Mouse (Mus musculus) forebrain, embryonic 10.5 days (tissue): Measurements from ENCODE around the gene Trf. TPM values are rescaled to one million over a fixed set of nuclear protein-coding genes. Genes with fewer than 3 reads are reported as not detected.

Experiments used
- DNase-seq: peaks from one replicate; pipeline ENCODE4 v3.0.0-alpha.2; 2017; ENCODE audit warnings: low spot score; ENCODE audit errors: extremely low spot score
- H3K27ac ChIP-seq: fragments of 300-500 bp; sonication (generic); 2 replicates; pipeline ENCODE4 v1.5.1; 2016; ENCODE audit warnings: mild to moderate bottlenecking
- H3K27me3 ChIP-seq: fragments of 300-500 bp; sonication (generic); 2 replicates; pipeline ENCODE4 v1.6.1; 2016; ENCODE audit warnings: mild to moderate bottlenecking; ENCODE audit not compliant: poor library complexity, severe bottlenecking
- H3K36me3 ChIP-seq: fragments of 300-500 bp; sonication (generic); replicated peaks from 2 replicates; pipeline ENCODE4 v1.6.1; 2016; ENCODE audit warnings: mild to moderate bottlenecking, moderate library complexity
- H3K4me1 ChIP-seq: fragments of 300-500 bp; sonication (generic); 2 replicates; pipeline ENCODE4 v1.6.1; 2016
- H3K4me3 ChIP-seq: fragments of 300-500 bp; sonication (generic); 2 replicates; pipeline ENCODE4 v1.5.1; 2016; ENCODE audit warnings: mild to moderate bottlenecking, moderate library complexity
- H3K9me3 ChIP-seq: fragments of 300-500 bp; sonication (generic); 2 replicates; pipeline ENCODE4 v1.6.1; 2016; ENCODE audit warnings: mild to moderate bottlenecking, moderate library complexity
- WGBS: fragments of 180-500 bp; shearing (Covaris S2); methylation state at CpG from one replicate; pipeline ENCODE4 v1.1.7; 2016; 5-methylcytosine and 5-hydroxymethylcytosine counted together
- polyA plus RNA-seq: library from polyadenylated mRNA; unstranded; fragments of >200 nt; fragmentation: Nextera tagmentation; extraction: Ambion mirVana; gene quantifications from 2 replicates; pipeline ENCODE4 v1.2.1, GENCODE M21; 2016

Gene Trf
- polyA plus RNA-seq, 1 experiment from 2014 or later, result 14.2 TPM

DNA sequence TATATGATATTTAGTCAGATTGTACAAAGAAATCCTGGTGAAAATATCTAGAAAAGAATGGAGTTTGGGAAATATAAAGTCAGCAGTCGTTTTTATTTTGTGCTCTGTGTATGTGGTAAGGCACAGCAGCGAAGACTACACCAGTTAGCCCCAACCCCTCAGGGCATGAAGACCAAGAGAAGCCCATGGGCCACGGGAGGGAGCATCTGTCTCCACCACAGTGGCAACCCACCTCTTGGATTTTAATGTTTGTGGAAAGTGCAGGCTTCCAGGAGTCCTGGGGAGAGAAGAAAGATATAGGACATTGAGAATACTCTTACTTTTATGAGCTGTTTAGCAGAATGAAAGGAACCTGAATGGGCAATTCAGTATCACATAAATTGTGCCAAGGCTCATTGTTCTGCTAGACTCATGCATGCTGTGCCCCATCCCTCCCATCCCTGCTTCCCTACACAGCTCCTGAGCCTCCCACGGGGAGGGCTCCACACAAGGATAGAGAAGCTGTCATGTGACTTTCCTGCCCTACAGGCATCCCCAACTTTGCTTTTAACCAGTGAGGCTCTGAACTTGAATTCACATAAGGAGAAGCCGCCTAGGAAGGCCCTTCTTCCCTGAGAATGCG, 21.3 kb downstream of the Trf start:
- Histone ChIP-seq H3K36me3 (no peaks in the 10 kb centered on the region), H3K27me3 (no peaks in the 10 kb centered on the region; the same call in 1 of the 2 replicates), H3K4me1 (peaks cover 11% of the 10 kb centered on the region), H3K27ac (no peak overlapping the region), H3K4me3 (no peak overlapping the region), H3K9me3 (no peaks in the 10 kb centered on the region)
- no peak for DNase-seq
- WGBS, result 58% methylated on average over 6 of the region's 6 CpGs

DNA sequence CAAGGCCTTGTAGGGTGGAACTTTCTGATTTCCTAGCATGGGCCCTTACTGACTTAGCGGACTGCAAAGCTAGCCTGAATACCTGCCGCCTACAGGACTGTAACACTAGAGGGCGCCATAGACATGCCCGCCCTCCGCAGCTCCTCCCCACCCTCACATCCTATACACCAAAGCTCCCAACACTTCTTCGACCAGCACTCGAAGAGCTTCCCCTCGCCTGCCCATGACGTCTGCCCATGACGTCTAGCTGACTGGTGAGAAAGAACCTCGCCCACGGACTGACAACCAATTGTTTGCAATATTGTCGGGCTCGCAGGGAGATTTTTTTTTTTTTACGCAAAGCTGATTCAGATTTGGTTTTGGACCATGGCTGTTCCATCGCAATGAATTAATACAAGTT, 22.4 kb downstream of the Trf start:
- peak; percentile 72 for DNase-seq
- peak overlapping the region; percentile 33 for H3K4me3 ChIP-seq
- no peaks in the 10 kb centered on the region for H3K9me3 ChIP-seq
- H3K27ac ChIP-seq, result no peak overlapping the region
- peaks cover 11% of the 10 kb centered on the region for H3K4me1 ChIP-seq
- H3K27me3 ChIP-seq, result no peaks in the 10 kb centered on the region; the same call in 1 of the 2 replicates
- WGBS, result 10% methylated on average over 16 of the region's 16 CpGs
- no peaks in the 10 kb centered on the region for H3K36me3 ChIP-seq

DNA sequence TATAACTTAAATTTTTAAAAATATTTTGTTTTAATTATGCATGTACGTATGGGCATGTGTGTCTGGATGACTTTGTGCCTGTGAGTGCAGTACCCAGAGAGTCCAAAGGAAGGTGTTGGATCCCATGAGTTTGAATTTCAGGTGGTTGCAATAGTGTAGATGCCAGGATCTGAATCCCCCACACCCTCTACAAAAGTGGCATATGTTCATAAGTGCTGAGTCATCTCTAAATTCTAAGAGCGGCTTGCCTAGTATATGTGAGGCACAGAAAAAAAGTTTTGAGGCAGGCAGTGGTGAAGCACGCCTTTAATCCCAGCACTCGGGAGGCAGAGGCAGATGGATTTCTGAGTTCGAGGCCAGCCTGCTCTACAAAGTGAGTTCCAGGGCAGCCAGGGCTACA, 24.5 kb downstream of the Trf start:
- no peak overlapping the region for H3K4me3 ChIP-seq
- H3K36me3 ChIP-seq, result no peaks in the 10 kb centered on the region
- 91% methylated on average over 5 of the region's 5 CpGs for WGBS
- no peaks in the 10 kb centered on the region for H3K27me3 ChIP-seq
- no peaks in the 10 kb centered on the region for H3K9me3 ChIP-seq
- no peak overlapping the region for H3K27ac ChIP-seq
- peaks cover 16% of the 10 kb centered on the region for H3K4me1 ChIP-seq
- no peak for DNase-seq

DNA sequence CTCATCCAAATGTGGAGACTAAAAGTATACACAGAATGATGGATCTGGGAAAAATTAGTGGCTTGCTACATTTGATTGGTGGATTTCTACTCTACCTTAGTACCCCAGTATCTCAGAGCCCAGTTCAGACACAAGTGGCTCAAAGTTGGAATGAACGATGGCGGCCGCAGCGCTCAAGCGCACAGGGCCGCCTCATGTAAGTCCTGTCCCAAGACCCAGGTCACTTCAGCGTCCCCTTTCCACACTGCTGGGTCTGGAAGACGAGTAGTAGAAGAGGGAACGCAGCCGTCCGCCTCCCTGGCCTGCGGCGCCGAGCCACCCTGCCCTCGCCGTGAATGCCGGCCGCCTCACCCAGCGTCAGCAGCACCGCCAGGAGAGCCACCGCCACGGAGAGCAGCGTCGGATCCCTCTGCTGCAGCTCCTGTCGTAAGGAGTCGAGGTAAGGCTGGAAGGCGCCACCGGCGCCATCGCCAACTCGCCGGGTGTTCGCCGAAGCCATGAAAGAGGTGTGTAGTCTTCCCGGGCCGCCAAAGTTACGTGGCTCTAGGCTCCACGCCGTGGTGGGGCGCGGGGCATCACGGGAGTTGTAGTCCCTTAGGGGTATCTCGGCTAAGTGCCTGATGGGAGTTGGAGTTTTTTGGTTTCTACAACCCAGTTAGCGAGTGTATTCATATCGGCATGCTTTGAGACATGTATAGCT, 28.5 kb downstream of the Trf start, which contains the start of gene Srprb:
TSS of gene Srprb (minus strand) at position 577 of the 700 bp plus-strand sequence.
- H3K27ac ChIP-seq, result peak within 1 kb of the TSS; percentile 96
- peak within 1 kb of the TSS; percentile 95 for H3K4me3 ChIP-seq
- peaks cover 10% of the 10 kb centered on the region for H3K4me1 ChIP-seq
- peaks cover 38% of the 10 kb centered on the region for H3K36me3 ChIP-seq
- DNase-seq, result peak; percentile 89
- WGBS, result under 1% methylated on average over 45 of the region's 45 CpGs
- H3K27me3 ChIP-seq, result no peaks in the 10 kb centered on the region
- H3K9me3 ChIP-seq, result no peaks in the 10 kb centered on the region

DNA sequence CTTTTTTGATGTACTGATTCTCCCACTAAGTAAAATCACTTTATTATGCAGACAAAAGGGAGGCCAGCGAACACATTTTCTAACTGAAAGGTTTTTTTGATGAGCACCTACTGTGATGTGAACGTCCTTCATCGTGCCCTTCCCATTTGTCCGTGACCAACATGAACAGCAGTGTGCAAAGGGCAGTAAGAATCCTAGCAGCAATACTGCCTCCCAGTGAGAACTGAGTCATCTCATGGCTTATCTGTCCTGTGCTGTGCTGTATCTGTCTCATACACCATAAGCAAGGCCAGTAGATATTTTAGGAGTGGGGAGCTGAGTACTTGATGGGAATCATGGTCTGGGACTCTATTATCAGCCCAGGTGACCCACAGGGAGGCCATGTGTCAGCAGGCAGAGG, 41.8 kb downstream of the Trf start:
- peaks cover 69% of the 10 kb centered on the region for H3K36me3 ChIP-seq
- H3K9me3 ChIP-seq, result no peaks in the 10 kb centered on the region
- H3K27me3 ChIP-seq, result no peaks in the 10 kb centered on the region
- no peak overlapping the region for H3K4me3 ChIP-seq
- no peak for DNase-seq
- H3K4me1 ChIP-seq, result no peaks in the 10 kb centered on the region
- WGBS, result 91% methylated on average over 4 of the region's 4 CpGs
- H3K27ac ChIP-seq, result no peak overlapping the region

DNA sequence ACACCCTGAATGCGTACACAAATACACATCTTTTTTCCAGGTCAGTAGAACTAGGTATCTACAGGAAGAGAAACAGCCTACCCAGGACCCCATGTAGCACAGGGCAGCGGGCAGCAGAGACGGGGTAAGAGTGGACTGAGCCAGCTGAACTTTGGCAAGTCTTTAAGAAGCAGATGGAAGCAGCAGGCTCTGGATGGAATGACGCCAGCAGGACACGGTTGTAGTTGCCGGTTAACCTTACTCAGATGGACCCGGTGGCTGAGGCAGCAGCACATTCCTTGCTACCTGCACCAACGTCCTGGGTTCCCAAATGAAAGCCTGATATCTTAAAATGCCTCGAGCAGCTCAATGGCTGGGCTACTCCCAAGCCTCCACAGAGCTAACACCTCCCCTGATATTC, 43.5 kb downstream of the Trf start:
- no peaks in the 10 kb centered on the region for H3K27me3 ChIP-seq
- H3K9me3 ChIP-seq, result no peaks in the 10 kb centered on the region
- H3K4me1 ChIP-seq, result peaks cover 1% of the 10 kb centered on the region; the same call in 1 of the 2 replicates
- no peak for DNase-seq
- WGBS, result 87% methylated on average over 9 of the region's 9 CpGs
- H3K4me3 ChIP-seq, result no peak overlapping the region
- peaks cover 52% of the 10 kb centered on the region for H3K36me3 ChIP-seq
- no peak overlapping the region for H3K27ac ChIP-seq

DNA sequence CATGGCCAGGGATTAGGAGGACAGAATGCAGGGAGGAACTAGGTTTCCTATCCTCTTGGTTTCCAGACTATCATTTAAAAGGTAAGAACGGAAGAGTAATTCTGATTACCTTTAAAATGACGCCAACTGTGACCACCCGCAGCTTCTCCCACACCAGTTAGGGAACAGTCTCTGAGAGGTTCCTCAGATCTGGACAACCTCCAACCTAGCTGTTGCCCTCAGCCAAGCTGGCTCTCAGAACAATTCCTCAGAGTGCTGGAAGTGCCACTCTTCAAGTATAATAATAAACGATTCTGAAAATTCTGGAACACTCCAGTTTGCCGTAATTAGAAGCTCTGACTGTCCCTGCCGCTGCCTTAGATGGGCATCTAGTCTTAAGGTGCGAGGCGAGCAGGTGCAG, 44.3 kb downstream of the Trf start:
- DNase-seq, result no peak
- Histone ChIP-seq H3K9me3 (no peaks in the 10 kb centered on the region), H3K4me3 (no peak overlapping the region), H3K27ac (no peak overlapping the region), H3K27me3 (no peaks in the 10 kb centered on the region), H3K4me1 (peaks cover 9% of the 10 kb centered on the region), H3K36me3 (peaks cover 44% of the 10 kb centered on the region)
- WGBS, result 94% methylated on average over 8 of the region's 8 CpGs

DNA sequence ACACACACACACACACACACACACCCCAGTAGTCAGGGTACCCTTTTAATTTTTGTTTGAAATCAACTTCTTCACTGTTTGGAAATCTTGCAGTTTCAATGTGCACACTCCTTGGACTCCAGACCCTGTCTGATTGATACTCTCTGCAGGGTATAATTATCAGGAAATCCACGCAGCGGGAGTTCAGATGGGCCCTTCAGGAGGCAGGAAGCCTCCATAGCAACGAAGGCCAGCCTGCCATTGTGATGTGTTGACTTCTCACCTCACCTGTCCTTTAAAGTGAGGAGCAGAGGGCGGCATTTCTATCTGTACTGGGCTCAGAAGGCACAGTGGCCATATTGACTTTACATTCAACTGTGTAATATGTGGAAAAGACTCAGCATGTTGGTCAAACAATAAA, 45.4 kb downstream of the Trf start:
- Histone ChIP-seq H3K4me1 (peaks cover 18% of the 10 kb centered on the region), H3K4me3 (no peak overlapping the region), H3K9me3 (no peaks in the 10 kb centered on the region), H3K36me3 (peaks cover 34% of the 10 kb centered on the region), H3K27ac (no peak overlapping the region), H3K27me3 (no peaks in the 10 kb centered on the region)
- no peak for DNase-seq
- WGBS, result 75% methylated on average over 4 of the region's 4 CpGs

DNA sequence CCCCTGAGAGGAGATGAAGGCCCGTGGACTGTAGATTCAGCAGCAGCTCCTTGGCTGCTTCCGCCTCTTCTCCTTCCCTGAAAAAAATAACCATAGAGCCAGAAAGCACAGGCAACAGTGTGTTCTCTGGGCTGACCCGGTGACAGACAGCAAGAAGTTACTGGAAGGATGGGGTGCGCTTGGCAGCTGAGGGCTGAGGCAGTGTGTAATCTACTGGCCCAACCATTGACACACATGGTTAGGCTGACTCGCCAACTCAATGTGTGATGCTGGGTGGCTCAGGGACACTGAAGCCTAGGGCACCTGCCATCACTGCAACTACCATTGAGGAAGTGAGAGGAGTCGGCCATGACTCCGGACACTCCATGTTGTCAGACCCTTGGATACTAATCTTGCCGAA, 48.4 kb downstream of the Trf start:
- DNase-seq, result no peak
- H3K9me3 ChIP-seq, result no peaks in the 10 kb centered on the region
- 89% methylated on average over 8 of the region's 8 CpGs for WGBS
- no peak overlapping the region for H3K4me3 ChIP-seq
- no peak overlapping the region for H3K27ac ChIP-seq
- H3K36me3 ChIP-seq, result peaks cover 13% of the 10 kb centered on the region
- no peaks in the 10 kb centered on the region for H3K27me3 ChIP-seq
- H3K4me1 ChIP-seq, result peaks cover 21% of the 10 kb centered on the region

DNA sequence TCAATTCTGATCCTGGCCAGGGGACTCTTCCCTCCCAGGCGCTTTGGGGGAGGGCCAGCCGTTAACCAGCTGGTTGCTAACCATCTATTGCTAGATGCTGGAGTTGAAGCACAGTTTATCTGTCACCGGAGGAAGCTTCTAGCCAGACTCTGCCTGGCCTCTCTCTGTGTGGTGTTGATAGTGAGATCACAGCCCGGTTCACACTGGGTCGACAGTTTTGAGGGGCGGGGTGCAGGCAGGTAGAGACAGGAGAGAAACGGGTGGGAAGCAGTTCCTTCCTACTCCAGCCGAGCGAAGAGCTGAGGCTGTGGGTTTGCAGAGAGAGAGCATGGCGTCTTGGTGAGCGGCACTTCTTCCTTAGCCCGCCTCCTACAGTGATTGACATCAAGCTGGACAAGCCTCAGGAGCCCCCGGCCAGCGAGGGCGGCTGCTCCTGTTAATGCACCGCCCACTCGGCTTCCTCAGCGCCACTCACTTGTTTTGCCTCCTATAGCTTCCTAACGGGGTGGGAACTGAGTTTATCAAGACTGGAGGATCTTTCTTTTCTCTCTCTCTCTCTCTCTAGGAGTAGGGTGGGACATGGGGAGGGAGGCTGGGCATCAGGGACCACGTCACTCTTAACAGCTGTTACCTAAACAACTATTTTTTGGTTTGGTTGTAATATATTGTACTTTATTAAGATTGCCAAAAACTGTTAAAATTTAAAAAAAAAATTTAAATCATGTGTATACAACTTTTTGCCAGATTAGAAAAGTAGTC, 49.3 kb downstream of the Trf start:
- Histone ChIP-seq H3K4me3 (peak overlapping the region; percentile 48), H3K4me1 (peaks cover 21% of the 10 kb centered on the region), H3K9me3 (no peaks in the 10 kb centered on the region), H3K36me3 (peaks cover 7% of the 10 kb centered on the region), H3K27ac (peak overlapping the region; percentile 81), H3K27me3 (no peaks in the 10 kb centered on the region)
- peak; percentile 82 for DNase-seq
- 4% methylated on average over 20 of the region's 20 CpGs for WGBS

DNA sequence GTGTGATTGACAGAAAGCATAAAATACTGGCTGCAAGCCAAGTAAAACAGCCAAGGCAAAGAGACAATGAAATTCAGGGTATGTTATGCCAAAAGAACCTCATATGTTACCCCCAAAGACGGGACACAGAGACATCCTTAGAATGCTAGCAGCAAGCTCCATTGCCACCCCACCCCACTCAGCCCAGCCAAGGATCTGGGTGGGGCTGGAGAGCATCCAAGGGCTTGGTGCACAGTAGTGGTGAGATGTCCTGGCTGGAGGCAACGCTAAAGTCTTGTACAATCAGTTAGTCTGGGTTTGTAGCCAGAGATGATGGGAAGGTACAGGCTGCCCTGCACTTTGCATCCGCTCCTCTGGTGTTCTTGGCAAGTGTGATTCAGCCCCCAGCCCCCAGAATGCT, 49.9 kb downstream of the Trf start:
- DNase-seq, result no peak

DNA sequence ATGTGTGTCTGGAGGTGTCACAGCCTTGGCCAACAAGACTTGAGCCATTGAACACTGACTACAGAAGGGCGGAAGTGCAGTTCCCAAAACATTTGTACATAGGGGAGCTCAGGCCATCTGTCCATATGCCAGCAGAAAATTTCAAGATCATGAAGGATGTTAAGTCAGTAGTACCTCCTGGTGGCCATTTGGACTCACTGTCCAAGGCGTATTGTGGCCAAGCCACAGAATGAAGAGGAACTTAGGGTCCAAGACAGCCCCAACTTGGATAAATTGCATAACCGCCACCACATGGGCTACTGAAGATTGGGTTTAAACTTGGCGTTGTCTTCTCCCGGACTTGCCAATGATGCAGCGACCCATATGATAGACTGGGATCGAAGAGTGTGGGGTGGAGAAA, 54.6 kb downstream of the Trf start:
- H3K4me1 ChIP-seq, result peaks cover 27% of the 10 kb centered on the region
- peaks cover 19% of the 10 kb centered on the region for H3K36me3 ChIP-seq
- 92% methylated on average over 7 of the region's 7 CpGs for WGBS
- H3K4me3 ChIP-seq, result no peak overlapping the region
- no peaks in the 10 kb centered on the region for H3K27me3 ChIP-seq
- H3K9me3 ChIP-seq, result no peaks in the 10 kb centered on the region
- H3K27ac ChIP-seq, result no peak overlapping the region
- no peak for DNase-seq

More for the DNA sequence above, 49.9 kb downstream of the Trf start:
- no peaks in the 10 kb centered on the region for H3K27me3 ChIP-seq
- H3K4me3 ChIP-seq, result peak overlapping the region; percentile 48
- WGBS, result 66% methylated on average over 3 of the region's 3 CpGs
- peak overlapping the region; percentile 81 for H3K27ac ChIP-seq
- no peaks in the 10 kb centered on the region for H3K9me3 ChIP-seq
- peaks cover 22% of the 10 kb centered on the region for H3K4me1 ChIP-seq
- peaks cover 7% of the 10 kb centered on the region; the same call in 1 of the 2 replicates for H3K36me3 ChIP-seq
